Mouse (Mus musculus) small intestine, adult 2 months (tissue): ENCODE measurements at regions not wholly inside any gene's neighbourhood (a gene's known extent, or its start where the extent isn't known, plus 50 kb on each side); places are given as distances from the start of the nearest gene placed in this dataset.

Experiments used
- CTCF ChIP-seq: fragments of 200-500 bp; IDR thresholded peaks from 2 replicates; pipeline ENCODE4 v1.5.1; 2012; ENCODE audit warnings: low read depth, mild to moderate bottlenecking, control low read depth, inconsistent platforms, low read length, moderate library complexity, mixed read lengths; ENCODE audit not compliant: insufficient replicate concordance, insufficient read length; ENCODE audit errors: extremely low read depth
- POLR2A ChIP-seq: fragments of 200-500 bp; IDR thresholded peaks from 2 replicates; pipeline ENCODE4 v1.6.1; 2012; ENCODE audit warnings: low read depth, mild to moderate bottlenecking, control low read depth, inconsistent platforms, low read length, moderate library complexity

- TF ChIP-seq CTCF: no peak
- no peak for TF ChIP-seq POLR2A
Measured at GRCm38 (mm10) chr4:106083546-106083945, 232.5 kb upstream of the Usp24 start.
